Mouse (Mus musculus) myocyte (in vitro differentiated cells): Measurements from ENCODE around the gene Tia1.

Experiments used
- MYOD1 ChIP-seq, 3 experiments: IDR thresholded peaks; one replicate each; pipeline ENCODE4 v1.6.1; 2011; ENCODE audit warnings: control low read depth in 2 of 3, low read depth in 2 of 3, mild to moderate bottlenecking in 2 of 3, moderate library complexity in 1 of 3; ENCODE audit not compliant: insufficient read length in 2 of 3, control insufficient read depth in 1 of 3
- POLR2A ChIP-seq: IDR thresholded peaks from one replicate; pipeline ENCODE4 v1.6.1; 2011; ENCODE audit warnings: low read depth, mild to moderate bottlenecking, control low read depth, moderate library complexity; ENCODE audit not compliant: insufficient read length
- POLR2AphosphoS2 ChIP-seq: IDR thresholded peaks from one replicate; pipeline ENCODE4 v1.6.1; 2011; ENCODE audit warnings: low read depth, control low read depth; ENCODE audit not compliant: insufficient read length

DNA sequence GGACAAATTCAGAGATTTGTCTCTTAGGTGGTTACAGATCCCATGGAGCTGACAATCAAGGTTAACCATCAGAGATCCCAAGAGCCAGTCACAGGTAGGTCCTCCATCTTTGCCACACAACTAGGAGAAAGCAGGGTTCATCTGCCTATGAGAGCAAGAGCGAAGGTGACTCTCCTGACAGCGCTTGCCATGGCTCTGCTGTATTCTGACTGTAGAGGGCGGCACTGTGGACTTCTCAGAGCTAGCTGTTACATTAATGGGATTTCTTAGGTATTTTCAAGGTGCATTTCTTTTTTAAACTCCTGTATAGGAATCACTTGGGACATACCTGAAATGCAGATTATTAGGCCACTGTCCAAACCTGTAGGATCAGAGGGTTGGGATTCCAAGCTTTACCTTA, 49.1 kb upstream of the Tia1 start:
- TF ChIP-seq MYOD1 (IDR thresholded peaks at IDR 0.05; ENCODE audit: control insufficient read depth in 1 of 3, insufficient read length in 2 of 3, low read depth in 2 of 3): no peak
- no peak for TF ChIP-seq POLR2A
- TF ChIP-seq POLR2AphosphoS2: no peak
